Mouse (Mus musculus) embryonic facial prominence, embryonic 13.5 days (tissue): ENCODE measurements around the gene Il6ra. TPM values are rescaled to one million over a fixed set of nuclear protein-coding genes. Genes with fewer than 3 reads are reported as not detected.

Experiments
- ATAC-seq: fragments of 200-750 bp; cut with Nextera tagmentation; 2 replicates; pipeline ENCODE4 v1.8.0; 2017; ENCODE audit warnings: low read depth; ENCODE audit not compliant: insufficient number of reproducible peaks, insufficient read depth, low FRiP score, low TSS enrichment
- H3K27ac ChIP-seq: fragments of 300-500 bp; sonication (generic); 2 replicates; pipeline ENCODE4 v1.5.1; 2015; ENCODE audit warnings: moderate library complexity, mild to moderate bottlenecking, inconsistent platforms
- H3K27me3 ChIP-seq: fragments of 300-500 bp; sonication (generic); 2 replicates; pipeline ENCODE4 v1.6.1; 2015; ENCODE audit warnings: mild to moderate bottlenecking, inconsistent platforms
- H3K36me3 ChIP-seq: fragments of 300-500 bp; sonication (generic); 2 replicates; pipeline ENCODE4 v1.6.1; 2015; ENCODE audit warnings: mild to moderate bottlenecking, inconsistent platforms
- H3K4me1 ChIP-seq: fragments of 300-500 bp; sonication (generic); 2 replicates; pipeline ENCODE4 v1.6.1; 2015; ENCODE audit warnings: inconsistent platforms
- H3K4me2 ChIP-seq: fragments of 300-500 bp; sonication (generic); 2 replicates; pipeline ENCODE4 v1.6.1; 2015; ENCODE audit warnings: moderate library complexity, mild to moderate bottlenecking, inconsistent platforms
- H3K4me3 ChIP-seq: fragments of 300-500 bp; sonication (generic); 2 replicates; pipeline ENCODE4 v1.5.1; 2015; ENCODE audit warnings: mild to moderate bottlenecking, inconsistent platforms
- H3K9ac ChIP-seq: fragments of 300-500 bp; sonication (generic); 2 replicates; pipeline ENCODE4 v1.6.1; 2015; ENCODE audit warnings: mild to moderate bottlenecking, inconsistent platforms
- H3K9me3 ChIP-seq: fragments of 300-500 bp; sonication (generic); 2 replicates; pipeline ENCODE4 v1.6.1; 2016; ENCODE audit warnings: inconsistent platforms
- WGBS: fragments of 180-500 bp; shearing (Covaris S2); methylation state at CpG from one replicate; pipeline ENCODE4 v1.1.7; 2015; ENCODE audit warnings: mixed read lengths; 5-methylcytosine and 5-hydroxymethylcytosine counted together
- polyA plus RNA-seq: library from polyadenylated mRNA; unstranded; fragments of >200 nt; fragmentation: Nextera tagmentation; extraction: Ambion mirVana; gene quantifications from 2 replicates; pipeline ENCODE4 v1.2.1, GENCODE M21; 2015

Il6ra gene
- 0.83 and 1.6 TPM in 2 replicates for polyA plus RNA-seq

DNA sequence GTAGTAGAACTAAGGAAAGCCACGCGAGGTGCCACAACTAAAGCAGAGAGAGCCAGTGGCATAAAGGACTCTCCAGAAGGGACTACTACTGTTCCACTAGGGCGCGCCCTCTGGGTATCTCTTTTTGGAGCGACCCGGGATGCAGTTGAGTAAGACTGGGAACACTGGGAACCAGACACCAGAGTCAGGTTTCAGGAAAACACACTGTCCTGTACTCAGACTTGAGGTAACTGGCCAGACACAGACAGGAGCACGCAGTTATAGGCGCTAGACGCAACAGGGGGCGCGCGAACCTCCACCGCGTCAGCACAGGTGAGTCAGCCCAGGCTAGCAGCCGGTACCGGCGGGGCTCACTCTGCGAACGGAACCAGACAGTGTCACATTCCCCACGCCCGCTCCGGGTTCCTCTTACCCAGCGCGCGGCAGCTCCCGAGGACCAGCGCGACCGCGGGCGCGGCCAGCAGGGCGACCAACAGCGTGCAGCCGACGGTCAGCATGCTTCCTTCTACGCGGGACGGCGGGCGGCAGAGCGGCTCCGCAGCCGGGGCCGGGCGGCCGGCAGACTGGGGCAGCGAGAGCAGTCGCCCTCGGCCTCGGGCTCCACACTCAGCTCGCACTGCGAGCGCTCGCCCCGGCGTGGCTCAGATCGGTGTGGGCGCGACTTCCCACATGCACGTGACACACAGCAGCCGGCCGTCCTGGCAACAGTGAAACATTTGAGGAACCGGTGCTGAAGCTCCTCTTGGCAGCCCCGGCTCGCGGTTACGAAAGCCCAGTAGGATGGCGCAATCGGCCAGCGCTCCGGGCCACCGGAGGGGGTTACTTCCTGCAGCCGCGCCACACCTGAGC is at the start of gene Il6ra:
Gene Il6ra, minus strand, starts transcription at position 654 of the 849 bp plus-strand sequence.
- Histone ChIP-seq H3K9me3 (no peaks in the 10 kb centered on the region), H3K27me3 (peaks cover 52% of the 10 kb centered on the region), H3K36me3 (no peaks in the 10 kb centered on the region), H3K4me1 (peaks cover 15% of the 10 kb centered on the region), H3K9ac (peak within 1 kb of the TSS; percentile 66), H3K4me3 (peak within 1 kb of the TSS; percentile 55), H3K27ac (no peak within 1 kb of the TSS), H3K4me2 (peak within 1 kb of the TSS; percentile 99)
- under 1% methylated on average over 75 of the region's 75 CpGs for WGBS
- peak; percentile 76 for ATAC-seq

- Histone ChIP-seq H3K4me2 (peak overlapping the region; percentile 94), H3K4me1 (peaks cover 39% of the 10 kb centered on the region), H3K9ac (peak overlapping the region; percentile 97), H3K27me3 (no peaks in the 10 kb centered on the region), H3K4me3 (peak overlapping the region; percentile 94), H3K9me3 (no peaks in the 10 kb centered on the region), H3K27ac (peak overlapping the region; percentile 97), H3K36me3 (peaks cover 24% of the 10 kb centered on the region)
- ATAC-seq: no peak
- 3% methylated on average over 14 of the region's 14 CpGs for WGBS
Measured at GRCm38 (mm10) chr3:89962059-89962750, 49.2 kb upstream of the Il6ra start.

DNA sequence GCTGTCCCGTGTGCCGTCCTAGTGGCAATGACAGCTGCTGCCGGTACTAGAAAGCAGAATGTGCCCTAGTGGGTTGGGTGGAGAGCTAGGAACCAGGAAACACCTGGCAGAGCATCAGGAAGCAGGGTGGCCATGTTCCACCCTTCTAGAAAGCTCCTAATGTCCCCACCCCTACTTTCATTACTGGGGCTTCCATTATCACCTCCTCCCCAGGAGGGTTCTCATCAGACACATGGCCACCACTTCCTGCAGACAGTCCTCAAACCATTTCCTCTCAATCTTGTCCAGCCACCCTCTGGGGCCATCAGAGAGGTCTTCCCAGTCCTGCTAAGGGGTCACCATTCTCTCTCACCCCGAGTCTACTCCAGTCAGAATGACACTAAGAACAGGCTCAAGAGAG is 48.4 kb upstream of the Il6ra start:
- ATAC-seq: no peak
- no peaks in the 10 kb centered on the region for H3K27me3 ChIP-seq
- peak overlapping the region; percentile 94 for H3K4me3 ChIP-seq
- H3K36me3 ChIP-seq: peaks cover 32% of the 10 kb centered on the region
- H3K9me3 ChIP-seq: no peaks in the 10 kb centered on the region
- H3K4me1 ChIP-seq: peaks cover 39% of the 10 kb centered on the region
- WGBS: 47% methylated on average over 4 of the region's 4 CpGs
- peak overlapping the region; percentile 94 for H3K4me2 ChIP-seq
- peak overlapping the region; percentile 97 for H3K9ac ChIP-seq
- peak overlapping the region; percentile 97 for H3K27ac ChIP-seq

DNA sequence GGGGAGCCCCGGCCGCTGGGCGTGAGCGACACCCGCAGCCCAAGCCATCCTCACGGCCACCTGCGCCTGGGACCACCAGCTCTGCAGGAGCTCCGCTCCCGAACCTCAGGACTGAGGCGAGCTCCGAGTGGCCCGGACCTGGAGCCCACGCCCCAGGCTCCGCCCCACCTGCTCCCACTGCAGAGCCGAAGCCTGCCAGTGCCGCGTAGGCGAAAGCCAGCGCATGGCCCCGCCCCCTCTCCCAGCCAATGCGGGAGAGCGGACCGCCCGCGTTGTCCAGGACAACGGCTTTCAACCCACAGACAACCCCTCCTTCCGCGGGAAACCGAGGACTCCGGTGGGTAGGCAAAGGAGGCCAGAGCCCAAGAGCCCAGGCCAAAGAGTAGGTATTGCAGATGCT is 47.5 kb upstream of the Il6ra start:
- peak; percentile 84 for ATAC-seq
- under 1% methylated on average over 30 of the region's 30 CpGs for WGBS
- Histone ChIP-seq H3K9ac (peak overlapping the region; percentile 80), H3K4me1 (peaks cover 39% of the 10 kb centered on the region), H3K36me3 (peaks cover 41% of the 10 kb centered on the region), H3K4me2 (peak overlapping the region; percentile 94), H3K27ac (peak overlapping the region; percentile 61; the same call in 1 of the 2 replicates), H3K4me3 (peak overlapping the region; percentile 94), H3K9me3 (no peaks in the 10 kb centered on the region), H3K27me3 (no peaks in the 10 kb centered on the region)

DNA sequence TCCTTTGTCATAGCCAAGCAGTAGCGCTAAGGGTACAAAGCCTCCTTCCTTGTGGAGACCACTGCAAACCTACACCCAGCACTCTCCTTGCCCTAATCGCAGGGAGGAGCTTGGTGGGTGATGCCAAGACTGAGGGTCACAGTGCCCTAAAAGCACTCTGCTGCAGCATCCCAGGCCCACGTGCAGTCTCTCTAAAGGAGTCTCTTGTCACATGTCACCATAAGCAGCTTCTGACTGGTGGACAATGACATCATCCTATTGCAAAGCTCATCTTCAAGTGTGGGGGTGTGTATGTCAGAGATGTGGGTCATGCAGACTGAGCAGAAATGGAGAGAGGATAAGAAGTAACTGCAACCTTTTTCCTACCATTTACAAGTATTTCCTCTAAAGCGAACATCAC is 46.4 kb upstream of the Il6ra start:
- H3K9ac ChIP-seq: no peak overlapping the region
- 76% methylated on average over 4 of the region's 4 CpGs for WGBS

DNA sequence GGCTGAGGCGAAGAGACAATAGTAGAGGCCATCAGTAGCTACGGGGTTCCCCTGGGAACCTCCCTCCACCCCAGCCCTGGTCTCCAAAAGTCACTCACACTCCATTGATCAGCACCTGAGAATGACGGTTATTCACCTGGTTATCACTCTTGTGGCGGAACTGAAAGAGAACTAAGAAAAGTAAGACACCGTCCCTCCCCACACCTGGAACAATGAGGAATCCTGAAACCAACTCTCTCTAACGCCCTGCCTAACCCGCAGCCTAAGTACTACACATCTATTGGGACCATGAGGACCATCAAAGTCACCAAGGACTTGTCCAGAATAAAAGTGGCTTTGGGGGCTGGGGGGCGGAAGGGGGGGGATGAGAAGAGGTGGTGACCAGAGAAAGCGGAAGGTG is 44.9 kb upstream of the Il6ra start:
- peaks cover 67% of the 10 kb centered on the region for H3K36me3 ChIP-seq
- H3K9me3 ChIP-seq: no peaks in the 10 kb centered on the region
- no peak overlapping the region for H3K9ac ChIP-seq
- no peak overlapping the region for H3K27ac ChIP-seq
- no peak overlapping the region for H3K4me2 ChIP-seq
- no peak for ATAC-seq
- H3K4me3 ChIP-seq: no peak overlapping the region
- H3K4me1 ChIP-seq: peaks cover 30% of the 10 kb centered on the region
- no peaks in the 10 kb centered on the region for H3K27me3 ChIP-seq
- WGBS: 96% methylated on average over 9 of the region's 9 CpGs

More for the DNA sequence above, 46.4 kb upstream of the Il6ra start:
- Histone ChIP-seq H3K27me3 (no peaks in the 10 kb centered on the region), H3K4me3 (no peak overlapping the region), H3K9me3 (no peaks in the 10 kb centered on the region), H3K36me3 (peaks cover 52% of the 10 kb centered on the region), H3K4me1 (peaks cover 33% of the 10 kb centered on the region), H3K27ac (no peak overlapping the region), H3K4me2 (peak overlapping the region; percentile 94)
- no peak for ATAC-seq

- Histone ChIP-seq H3K9me3 (no peaks in the 10 kb centered on the region), H3K36me3 (peaks cover 82% of the 10 kb centered on the region), H3K4me2 (no peak overlapping the region), H3K4me3 (no peak overlapping the region), H3K27ac (no peak overlapping the region), H3K27me3 (no peaks in the 10 kb centered on the region), H3K9ac (no peak overlapping the region), H3K4me1 (peaks cover 19% of the 10 kb centered on the region)
- 93% methylated on average over 7 of the region's 7 CpGs for WGBS
- no peak for ATAC-seq
Measured at GRCm38 (mm10) chr3:89956177-89956971, 43.4 kb upstream of the Il6ra start.

DNA sequence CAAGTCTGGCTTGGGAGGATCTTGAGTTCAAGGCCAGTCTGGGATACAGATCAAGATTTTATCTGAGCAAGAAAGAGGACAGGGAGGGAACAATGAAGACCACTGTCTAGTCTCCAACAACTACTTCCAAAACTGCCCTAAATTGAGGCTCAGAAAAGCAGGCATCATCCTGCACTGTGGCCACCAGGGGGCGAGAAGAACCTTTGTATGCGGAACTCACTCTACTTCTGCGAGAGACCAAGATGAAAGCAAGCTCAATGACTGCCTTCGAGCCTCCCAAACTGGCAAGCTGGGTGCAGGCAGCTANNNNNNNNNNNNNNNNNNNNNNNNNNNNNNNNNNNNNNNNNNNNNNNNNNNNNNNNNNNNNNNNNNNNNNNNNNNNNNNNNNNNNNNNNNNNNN is 40.4 kb upstream of the Il6ra start:
- H3K4me1 ChIP-seq: no peaks in the 10 kb centered on the region
- no peaks in the 10 kb centered on the region for H3K9me3 ChIP-seq
- no peak overlapping the region for H3K9ac ChIP-seq
- H3K36me3 ChIP-seq: peaks cover 100% of the 10 kb centered on the region
- no peak overlapping the region for H3K27ac ChIP-seq
- no peaks in the 10 kb centered on the region for H3K27me3 ChIP-seq
- no peak overlapping the region for H3K4me3 ChIP-seq
- 2% methylated on average over 4 of the region's 4 CpGs for WGBS
- ATAC-seq: no peak
- no peak overlapping the region for H3K4me2 ChIP-seq

- Histone ChIP-seq H3K36me3 (peaks cover 99% of the 10 kb centered on the region), H3K4me3 (no peak overlapping the region), H3K9me3 (no peaks in the 10 kb centered on the region), H3K27ac (no peak overlapping the region), H3K4me2 (no peak overlapping the region), H3K4me1 (no peaks in the 10 kb centered on the region), H3K9ac (no peak overlapping the region), H3K27me3 (no peaks in the 10 kb centered on the region)
- WGBS: 93% methylated on average over 6 of the region's 6 CpGs
- ATAC-seq: no peak
Measured at GRCm38 (mm10) chr3:89948655-89949054, 35.7 kb upstream of the Il6ra start.

DNA sequence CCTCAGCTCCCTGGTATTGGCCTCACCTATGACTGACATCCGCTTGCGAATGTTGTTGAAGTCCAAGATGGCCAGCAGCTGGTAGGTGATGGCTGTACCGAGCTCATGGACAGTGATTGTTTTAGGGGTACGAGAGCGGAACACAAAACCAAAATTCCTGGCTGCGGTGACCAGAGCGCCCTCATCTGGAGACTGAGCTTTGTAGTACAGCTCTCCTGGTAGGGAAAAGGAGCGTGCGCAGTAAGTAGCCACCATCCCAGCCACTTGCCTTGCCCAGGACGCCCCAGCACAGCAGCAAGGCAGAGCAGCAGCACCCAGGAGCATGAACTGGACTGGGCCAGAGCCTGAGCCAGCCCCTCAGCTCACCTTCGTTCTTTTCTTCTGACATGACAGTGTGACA is 35.0 kb upstream of the Il6ra start:
- Histone ChIP-seq H3K36me3 (peaks cover 99% of the 10 kb centered on the region), H3K4me2 (no peak overlapping the region), H3K9me3 (no peaks in the 10 kb centered on the region), H3K4me1 (no peaks in the 10 kb centered on the region), H3K27ac (no peak overlapping the region), H3K9ac (no peak overlapping the region), H3K4me3 (no peak overlapping the region), H3K27me3 (no peaks in the 10 kb centered on the region)
- no peak for ATAC-seq
- 87% methylated on average over 11 of the region's 11 CpGs for WGBS

DNA sequence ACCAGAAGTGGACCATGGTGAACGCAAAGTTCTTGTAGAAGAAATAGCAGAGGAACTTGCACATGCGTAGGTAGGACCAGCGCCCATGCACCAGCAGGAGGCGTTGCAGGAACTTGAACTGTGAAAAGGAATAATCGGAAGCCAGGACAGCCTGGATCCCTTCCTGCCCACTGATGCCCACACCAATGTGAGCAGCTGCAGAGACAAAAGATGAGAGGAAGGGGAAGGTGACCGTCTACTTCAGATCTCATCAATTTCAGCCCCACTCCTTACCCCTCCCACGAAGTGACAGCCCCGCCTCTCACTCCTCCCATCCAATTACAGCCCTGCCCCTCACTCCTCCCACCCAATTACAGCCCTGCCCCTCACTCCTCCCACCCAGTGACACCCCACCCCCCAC is 32.0 kb upstream of the Il6ra start:
- 84% methylated on average over 8 of the region's 8 CpGs for WGBS
- Histone ChIP-seq H3K9me3 (no peaks in the 10 kb centered on the region), H3K36me3 (peaks cover 99% of the 10 kb centered on the region), H3K27ac (no peak overlapping the region), H3K4me1 (no peaks in the 10 kb centered on the region), H3K9ac (no peak overlapping the region), H3K4me3 (no peak overlapping the region), H3K4me2 (no peak overlapping the region), H3K27me3 (no peaks in the 10 kb centered on the region)
- ATAC-seq: no peak
